Mouse (Mus musculus): ENCODE measurements around the gene Rabgap1l.

DNA sequence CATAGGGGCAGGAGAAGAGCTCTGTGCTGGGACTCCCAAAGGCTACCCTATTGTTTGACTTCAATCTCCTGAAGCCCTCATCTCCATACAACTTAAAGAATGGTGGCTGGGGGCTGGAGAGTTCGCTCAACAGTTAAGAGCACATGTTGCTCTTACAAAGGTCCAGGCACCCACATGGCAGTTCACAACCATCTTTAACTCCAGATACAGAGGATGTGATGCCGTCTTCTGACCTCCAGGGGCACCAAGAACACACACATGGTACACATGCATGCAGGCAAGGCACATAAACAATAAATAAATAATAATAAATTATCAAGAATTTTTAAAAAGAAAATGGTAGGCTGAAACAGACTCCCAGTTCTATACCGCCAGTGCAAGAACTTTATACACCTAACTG lies 3.1 kb downstream of the Rabgap1l start:
- no peak for TF ChIP-seq CTCF (IDR thresholded peaks at IDR 0.05; ENCODE audit: low read depth, low read length)
- TF ChIP-seq POLR2A (IDR thresholded peaks at IDR 0.05; ENCODE audit: extremely low read depth, insufficient read depth, low read length), result no peak
